Mouse (Mus musculus): ENCODE data around the gene Ankrd54. TPM values are rescaled to one million over a fixed set of nuclear protein-coding genes. Genes with fewer than 3 reads are reported as not detected.

Gene Ankrd54
- polyA plus RNA-seq, 1 experiment from 2014 or later, result 59.7 TPM

DNA sequence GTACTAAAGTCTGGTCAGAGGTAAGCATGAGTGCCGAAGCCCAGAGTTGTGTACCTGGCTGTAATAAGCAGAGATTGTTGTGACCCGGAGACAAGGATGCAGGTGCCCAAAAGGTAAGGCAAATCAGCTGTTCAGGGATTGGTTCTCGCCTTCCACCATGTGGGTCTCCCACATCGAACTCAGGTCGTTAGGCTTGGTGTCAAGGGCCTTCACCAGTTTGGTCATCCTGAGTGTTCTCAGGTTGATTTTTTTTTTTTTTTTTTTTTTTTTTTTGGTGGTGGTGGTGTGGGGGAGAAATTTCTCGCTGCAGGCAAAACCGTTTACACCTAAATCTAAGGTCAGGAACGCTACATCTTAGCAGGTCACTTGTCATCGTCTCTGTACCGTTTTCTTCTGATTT is 11.8 kb upstream of the Ankrd54 start:
- Histone ChIP-seq H3K4me2 (peak overlapping the region; percentile 66), H3K9me3 (no peaks in the 10 kb centered on the region), H3K27me3 (no peaks in the 10 kb centered on the region), H3K4me1 (replicated peaks) (peaks cover 23% of the 10 kb centered on the region), H3K4me3 (peak overlapping the region; percentile 88), H3K27ac (replicated peaks) (peak overlapping the region; percentile 73), H3K9ac (peak overlapping the region; percentile 66), H3K36me3 (peaks cover 27% of the 10 kb centered on the region)
- WGBS, result 40% methylated on average over 10 of the region's 10 CpGs
- ATAC-seq (ENCODE audit: low FRiP score, low read depth), result no peak

DNA sequence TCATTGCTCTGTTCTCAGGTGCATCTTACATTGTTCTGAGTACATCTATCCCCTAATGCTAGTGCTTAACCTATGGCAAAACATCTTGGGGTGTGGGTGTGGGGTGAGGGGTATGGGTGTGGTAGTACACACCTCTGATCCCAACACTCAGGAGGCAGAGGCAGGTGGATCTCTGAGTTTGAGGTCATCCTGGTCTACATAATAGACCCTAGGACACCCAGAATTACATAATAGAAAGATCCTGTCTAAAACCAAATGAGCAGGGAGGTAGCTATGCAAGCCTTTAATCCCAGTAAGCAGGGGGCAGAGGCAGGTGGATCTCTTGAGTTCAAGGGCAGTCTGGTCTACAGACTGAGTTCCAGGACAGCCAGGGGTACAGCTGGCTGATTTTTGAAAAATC is 11.1 kb upstream of the Ankrd54 start:
- Histone ChIP-seq H3K36me3 (peaks cover 20% of the 10 kb centered on the region), H3K9ac (no peak overlapping the region), H3K4me3 (no peak overlapping the region), H3K4me2 (no peak overlapping the region), H3K4me1 (replicated peaks) (peaks cover 23% of the 10 kb centered on the region), H3K27ac (replicated peaks) (no peak overlapping the region), H3K27me3 (no peaks in the 10 kb centered on the region), H3K9me3 (no peaks in the 10 kb centered on the region)
- ATAC-seq (ENCODE audit: low FRiP score, low read depth), result no peak

DNA sequence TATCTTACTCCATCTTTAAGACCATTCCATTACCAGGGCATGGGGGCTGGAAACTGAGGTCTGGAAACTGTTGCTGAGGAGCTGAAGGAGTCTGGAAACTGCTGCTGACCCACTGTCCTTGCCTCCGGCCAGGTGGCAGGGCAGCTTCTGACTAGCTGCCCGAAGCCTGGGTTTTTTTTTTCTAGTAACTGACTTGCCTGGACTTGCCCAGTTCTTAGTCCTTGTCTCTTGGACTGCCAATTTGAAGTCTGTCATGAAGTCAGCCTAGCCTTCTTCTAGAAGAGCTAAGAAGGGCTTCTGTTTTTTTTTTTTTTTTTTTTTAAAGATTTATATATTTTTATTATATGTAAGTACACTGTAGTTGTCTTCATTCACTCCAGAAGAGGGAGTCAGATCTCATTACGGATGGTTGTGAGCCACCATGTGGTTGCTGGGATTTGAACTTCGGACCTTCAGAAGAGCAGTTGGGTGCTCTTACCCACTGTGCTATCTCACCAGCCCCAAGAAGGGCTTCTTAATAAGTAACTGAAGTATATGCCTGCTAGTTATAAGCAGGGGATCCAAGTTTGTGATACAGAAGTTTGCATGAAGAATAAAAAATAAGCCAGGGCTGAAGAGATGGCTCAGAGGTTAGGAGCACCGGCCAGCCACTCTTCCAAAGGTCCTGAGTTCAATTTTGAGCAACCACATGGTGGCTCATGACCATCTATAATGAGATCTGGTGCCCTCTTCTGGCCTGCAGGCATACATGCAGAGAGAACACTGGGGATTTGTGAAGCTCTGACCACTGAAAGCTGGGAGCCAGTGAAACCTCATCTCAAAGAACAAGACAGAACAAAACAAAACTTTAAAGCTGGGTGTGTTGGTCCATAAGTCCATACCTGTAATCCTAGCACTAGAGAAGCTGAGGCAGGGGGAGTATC is 8.7 kb upstream of the Ankrd54 start:
- WGBS, result 72% methylated on average over 5 of the region's 5 CpGs
- no peak overlapping the region for H3K27ac ChIP-seq (replicated peaks)
- no peaks in the 10 kb centered on the region for H3K9me3 ChIP-seq
- H3K36me3 ChIP-seq, result peaks cover under 1% of the 10 kb centered on the region; the same call in 1 of the 2 replicates
- no peaks in the 10 kb centered on the region for H3K27me3 ChIP-seq
- no peak for ATAC-seq (ENCODE audit: low FRiP score, low read depth)
- no peak overlapping the region for H3K9ac ChIP-seq
- peaks cover 14% of the 10 kb centered on the region for H3K4me1 ChIP-seq (replicated peaks)
- H3K4me3 ChIP-seq, result no peak overlapping the region
- H3K4me2 ChIP-seq, result no peak overlapping the region

DNA sequence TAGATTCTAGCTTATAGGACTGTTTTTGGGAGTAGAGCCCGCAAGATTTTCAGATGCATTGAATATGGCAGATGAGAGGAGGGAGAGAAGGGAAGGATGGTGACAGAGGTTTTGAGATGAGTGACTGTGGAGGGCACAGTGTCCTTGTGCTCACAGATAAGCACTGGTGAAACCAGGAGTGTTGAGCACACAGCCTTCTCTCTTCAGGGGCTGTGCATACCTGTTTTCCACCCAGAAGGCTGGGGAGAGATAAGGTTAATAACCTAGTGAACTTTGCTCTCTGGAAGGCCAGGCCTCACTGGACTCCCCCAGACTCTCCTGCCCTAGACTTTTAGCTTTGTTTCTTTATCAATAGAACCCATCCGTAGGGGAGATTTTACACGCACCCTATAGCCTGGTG is 5.7 kb upstream of the Ankrd54 start:
- no peak overlapping the region for H3K4me3 ChIP-seq
- no peaks in the 10 kb centered on the region for H3K36me3 ChIP-seq
- H3K9ac ChIP-seq, result no peak overlapping the region
- WGBS, result 80% methylated on average over 3 of the region's 3 CpGs
- H3K4me2 ChIP-seq, result no peak overlapping the region
- no peak overlapping the region for H3K27ac ChIP-seq (replicated peaks)
- H3K9me3 ChIP-seq, result no peaks in the 10 kb centered on the region
- no peaks in the 10 kb centered on the region for H3K27me3 ChIP-seq
- no peak for ATAC-seq (ENCODE audit: low FRiP score, low read depth)
- H3K4me1 ChIP-seq (replicated peaks), result peaks cover 3% of the 10 kb centered on the region

DNA sequence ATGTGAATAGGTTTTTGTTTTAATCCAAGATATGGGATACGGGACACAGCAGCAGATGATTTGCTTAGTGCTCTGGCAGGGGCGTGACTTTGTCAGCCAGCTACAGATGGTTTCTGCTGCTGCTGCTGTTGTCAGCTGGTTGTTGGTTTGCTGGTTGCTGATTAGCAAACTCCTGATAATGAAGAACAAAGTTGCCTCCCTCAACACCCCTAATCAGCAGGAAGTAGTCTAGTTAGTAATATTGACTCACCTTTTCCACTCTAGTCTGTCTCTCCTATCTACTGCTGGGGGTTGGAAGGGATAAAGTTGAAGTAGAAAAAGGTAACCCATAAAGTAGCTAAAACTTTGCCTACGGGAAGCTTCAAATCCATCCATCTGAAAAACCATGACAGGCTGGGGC is 4.9 kb upstream of the Ankrd54 start:
- WGBS, result 82% methylated on average over 3 of the region's 3 CpGs
- H3K9me3 ChIP-seq, result no peaks in the 10 kb centered on the region
- no peak overlapping the region for H3K4me2 ChIP-seq
- no peak overlapping the region for H3K27ac ChIP-seq (replicated peaks)
- H3K9ac ChIP-seq, result no peak overlapping the region
- ATAC-seq (ENCODE audit: low FRiP score, low read depth), result no peak
- no peaks in the 10 kb centered on the region for H3K36me3 ChIP-seq
- no peaks in the 10 kb centered on the region for H3K27me3 ChIP-seq
- no peak overlapping the region for H3K4me3 ChIP-seq
- H3K4me1 ChIP-seq (replicated peaks), result peaks cover 6% of the 10 kb centered on the region

DNA sequence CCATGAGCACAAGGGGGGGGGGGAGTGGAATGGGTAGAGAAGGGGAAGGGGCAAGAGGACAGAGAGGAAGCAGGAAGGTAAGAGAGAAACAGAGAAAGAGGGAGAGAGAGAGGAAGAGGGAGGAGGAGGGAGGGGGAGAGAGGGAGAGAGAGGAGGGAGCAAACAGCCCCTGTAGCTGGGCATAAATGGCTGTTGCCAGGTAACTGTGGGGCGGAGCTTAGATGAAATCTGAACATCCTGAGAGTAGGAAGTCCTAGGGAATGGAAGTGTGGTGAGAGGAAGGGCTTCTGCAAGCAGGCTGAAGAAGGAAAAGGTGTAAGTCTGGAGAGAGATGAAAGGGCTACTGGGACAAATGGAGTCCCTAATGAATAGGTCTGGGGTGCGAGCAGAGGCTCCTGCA is 3.6 kb upstream of the Ankrd54 start:
- no peak overlapping the region for H3K4me2 ChIP-seq
- no peaks in the 10 kb centered on the region for H3K36me3 ChIP-seq
- no peak overlapping the region for H3K27ac ChIP-seq (replicated peaks)
- H3K9ac ChIP-seq, result no peak overlapping the region
- H3K9me3 ChIP-seq, result no peaks in the 10 kb centered on the region
- no peak overlapping the region for H3K4me3 ChIP-seq
- ATAC-seq (ENCODE audit: low FRiP score, low read depth), result no peak
- peaks cover 15% of the 10 kb centered on the region for H3K4me1 ChIP-seq (replicated peaks)
- 62% methylated on average over 2 of the region's 2 CpGs for WGBS
- no peaks in the 10 kb centered on the region for H3K27me3 ChIP-seq

DNA sequence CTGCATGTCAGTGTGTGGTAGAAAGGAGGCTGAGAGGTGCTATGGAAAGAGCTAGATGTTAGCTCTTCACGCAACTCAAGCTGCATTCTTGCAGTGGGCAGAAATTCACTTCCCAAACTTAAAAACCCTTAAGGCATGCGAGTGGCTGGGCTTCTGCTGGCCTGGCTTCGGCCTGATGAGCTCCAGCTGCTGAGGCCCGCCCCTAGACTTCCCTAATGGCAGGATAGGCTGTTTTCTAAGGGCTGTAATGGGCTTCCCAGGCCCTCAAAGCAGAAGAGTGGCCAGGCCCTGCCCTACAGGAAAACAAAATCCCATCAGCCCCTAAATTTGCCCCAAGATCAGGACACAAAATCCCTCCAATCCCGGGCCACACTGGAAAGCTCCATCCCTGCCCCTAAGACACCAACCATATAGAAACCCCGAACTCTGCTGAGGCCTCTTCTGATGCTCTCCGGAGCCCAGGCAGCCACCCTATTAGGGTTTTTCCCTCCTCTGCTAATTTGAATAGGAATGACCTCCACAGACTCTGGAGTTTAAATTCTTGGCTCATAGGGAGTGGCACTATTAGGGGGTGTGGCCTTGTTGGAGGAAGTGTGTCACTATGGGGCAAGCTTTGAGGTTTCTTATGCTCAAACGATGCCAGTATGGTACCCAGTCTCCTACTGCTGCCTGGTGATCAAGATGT is 2.5 kb upstream of the Ankrd54 start:
- Histone ChIP-seq H3K27ac (replicated peaks) (no peak overlapping the region), H3K36me3 (peaks cover 5% of the 10 kb centered on the region; the same call in 1 of the 2 replicates), H3K9me3 (no peaks in the 10 kb centered on the region), H3K4me2 (no peak overlapping the region), H3K4me1 (replicated peaks) (peaks cover 22% of the 10 kb centered on the region), H3K9ac (no peak overlapping the region), H3K4me3 (no peak overlapping the region), H3K27me3 (no peaks in the 10 kb centered on the region)
- ATAC-seq (ENCODE audit: low FRiP score, low read depth), result no peak
- WGBS, result 65% methylated on average over 8 of the region's 8 CpGs

DNA sequence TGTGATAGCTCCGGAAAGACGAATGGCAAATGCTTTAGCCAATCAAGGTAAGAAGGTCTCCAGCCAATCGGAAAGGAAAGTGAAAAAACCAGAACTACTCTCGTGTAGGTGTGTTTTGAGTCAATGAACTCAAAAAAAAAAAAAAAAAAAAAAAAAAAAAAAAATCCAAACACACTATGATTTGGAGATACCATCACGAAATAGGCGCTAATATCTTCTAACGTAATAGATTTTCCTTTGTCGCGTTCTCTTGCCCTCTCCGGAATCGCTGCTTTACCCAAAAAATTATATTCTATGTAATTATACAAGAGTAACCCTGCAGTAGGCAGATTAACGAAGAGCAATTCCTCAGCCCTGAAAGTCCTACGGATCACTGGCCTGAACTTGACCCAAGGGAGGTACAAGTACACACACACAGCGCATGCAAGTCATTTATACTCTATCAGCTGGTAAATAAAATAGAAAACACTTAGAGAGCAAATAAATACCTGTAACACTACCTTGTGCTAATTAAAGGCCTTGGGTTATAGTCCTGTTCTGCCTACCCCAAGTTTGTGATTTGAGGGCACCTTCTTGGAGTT is 557 bp upstream of the Ankrd54 start:
- peak overlapping the region; percentile 68 for H3K27ac ChIP-seq (replicated peaks)
- peak overlapping the region; percentile 35; the same call in 1 of the 2 replicates for H3K9ac ChIP-seq

DNA sequence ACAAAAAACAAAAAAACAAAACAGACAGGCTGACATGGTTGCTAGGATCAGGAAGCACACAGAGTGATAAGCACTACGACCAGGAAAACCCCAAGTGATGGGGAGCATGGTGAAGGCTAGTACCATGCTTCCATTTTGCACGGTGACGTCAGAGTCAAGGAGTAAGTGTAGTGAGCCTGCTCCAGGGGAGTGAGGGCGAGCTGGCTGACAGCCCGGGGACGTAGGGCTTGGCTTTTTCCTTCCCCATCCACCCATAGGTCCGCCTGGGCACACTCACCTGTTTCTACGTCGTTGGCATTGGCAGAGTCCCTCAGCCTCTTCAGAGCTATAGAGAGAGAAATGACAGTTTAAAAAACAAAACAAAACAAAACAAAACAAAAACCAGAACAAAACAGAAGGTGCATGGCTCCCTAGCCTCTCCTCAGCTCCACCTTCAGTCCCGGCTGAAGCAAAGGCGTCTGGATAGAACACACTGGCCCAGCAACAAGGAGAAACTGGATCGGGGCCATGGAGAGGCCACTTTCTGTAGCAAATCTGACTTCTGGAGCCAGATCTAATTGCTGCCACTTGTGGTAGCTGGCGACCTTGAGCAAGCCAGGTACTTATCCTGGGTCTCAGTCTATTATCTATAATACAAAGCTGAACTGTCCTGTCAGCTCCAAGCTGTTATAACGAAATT is 1.7 kb downstream of the Ankrd54 start:
- Histone ChIP-seq H3K9ac (no peak overlapping the region), H3K4me3 (no peak overlapping the region), H3K9me3 (no peaks in the 10 kb centered on the region), H3K4me2 (peak overlapping the region; percentile 79), H3K4me1 (replicated peaks) (peaks cover 22% of the 10 kb centered on the region), H3K36me3 (peaks cover 42% of the 10 kb centered on the region), H3K27me3 (no peaks in the 10 kb centered on the region), H3K27ac (replicated peaks) (no peak overlapping the region)
- ATAC-seq (ENCODE audit: low FRiP score, low read depth), result no peak
- 85% methylated on average over 14 of the region's 14 CpGs for WGBS

More for the DNA sequence above, 557 bp upstream of the Ankrd54 start:
- Histone ChIP-seq H3K36me3 (peaks cover 23% of the 10 kb centered on the region), H3K4me3 (peak overlapping the region; percentile 35), H3K27me3 (no peaks in the 10 kb centered on the region), H3K4me2 (peak overlapping the region; percentile 59), H3K9me3 (no peaks in the 10 kb centered on the region), H3K4me1 (replicated peaks) (peaks cover 22% of the 10 kb centered on the region)
- ATAC-seq (ENCODE audit: low FRiP score, low read depth), result no peak
- 8% methylated on average over 14 of the region's 14 CpGs for WGBS

DNA sequence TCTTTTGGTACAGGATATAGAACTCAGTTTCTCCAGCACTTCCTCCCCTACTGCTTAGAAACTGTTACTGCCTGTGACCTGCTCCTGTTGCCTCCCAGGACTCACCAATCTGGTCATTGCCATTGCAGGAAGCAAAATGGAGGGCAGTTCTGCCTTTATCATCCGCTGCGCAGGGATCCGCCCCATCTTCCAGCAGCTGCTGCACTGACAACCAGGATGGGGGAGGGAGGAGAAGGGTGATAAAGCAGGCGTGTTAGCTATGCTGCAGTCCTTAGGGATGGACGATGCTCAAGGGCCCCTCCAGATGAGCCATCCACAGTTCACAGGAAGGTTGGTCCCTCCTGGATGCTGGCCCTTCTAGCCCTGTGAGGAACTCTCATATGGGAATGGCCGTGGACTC is 4.8 kb downstream of the Ankrd54 start:
- no peak overlapping the region for H3K9ac ChIP-seq
- WGBS, result 90% methylated on average over 6 of the region's 6 CpGs

DNA sequence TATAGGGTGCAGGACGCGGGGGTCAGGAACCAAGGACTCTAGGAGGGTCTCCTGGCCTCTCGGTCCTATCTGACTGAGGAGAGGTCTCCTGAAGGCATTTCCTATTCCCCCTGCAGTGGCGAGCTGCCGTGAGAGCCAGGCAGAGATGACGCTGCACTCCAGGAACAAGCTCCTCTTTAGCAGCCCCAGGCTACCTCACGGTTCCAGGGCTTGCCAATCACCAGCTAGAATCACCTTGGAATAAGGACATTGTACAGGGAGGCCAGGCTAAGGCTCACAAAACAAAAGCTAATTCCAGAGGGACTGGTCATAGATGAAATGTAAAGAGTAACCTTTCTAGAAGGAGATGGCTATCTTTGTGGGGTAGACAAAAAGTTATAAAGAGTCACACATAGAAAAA is 6.1 kb downstream of the Ankrd54 start:
- Histone ChIP-seq H3K4me1 (replicated peaks) (peaks cover 10% of the 10 kb centered on the region), H3K27me3 (no peaks in the 10 kb centered on the region), H3K4me3 (no peak overlapping the region), H3K36me3 (peaks cover 78% of the 10 kb centered on the region), H3K27ac (replicated peaks) (no peak overlapping the region), H3K9ac (no peak overlapping the region), H3K9me3 (no peaks in the 10 kb centered on the region), H3K4me2 (no peak overlapping the region)
- no peak for ATAC-seq (ENCODE audit: low FRiP score, low read depth)
- WGBS, result 95% methylated on average over 7 of the region's 7 CpGs

More for the DNA sequence above, 4.8 kb downstream of the Ankrd54 start:
- ATAC-seq (ENCODE audit: low FRiP score, low read depth), result no peak
- Histone ChIP-seq H3K4me1 (replicated peaks) (peaks cover 16% of the 10 kb centered on the region), H3K9me3 (no peaks in the 10 kb centered on the region), H3K27me3 (no peaks in the 10 kb centered on the region), H3K27ac (replicated peaks) (no peak overlapping the region), H3K36me3 (peaks cover 73% of the 10 kb centered on the region), H3K4me3 (no peak overlapping the region), H3K4me2 (no peak overlapping the region)
